Mouse (Mus musculus) lung, adult 2 months (tissue): ENCODE results near the gene Atp6v0d1. TPM values are rescaled to one million over a fixed set of nuclear protein-coding genes. Genes with fewer than 3 reads are reported as not detected.
A peak's percentile ranks its signal among the peaks of the same experiment; 100 is the strongest.

ENCODE experiments used
- DNase-seq: peaks from one replicate; pipeline ENCODE4 v3.0.0; 2022
- H3K4me1 ChIP-seq: fragments of 200-500 bp; 2 replicates; pipeline ENCODE4 v1.6.1; 2011; ENCODE audit warnings: low read length; ENCODE audit not compliant: control insufficient read depth, insufficient read depth
- H3K4me3 ChIP-seq: fragments of 200-500 bp; replicated peaks from 2 replicates; pipeline ENCODE3; 2011; ENCODE audit warnings: low read depth, mild to moderate bottlenecking, control low read depth, low read length; ENCODE audit errors: extremely low read depth
- CTCF ChIP-seq: fragments of 200-500 bp; IDR thresholded peaks from 2 replicates; pipeline ENCODE4 v1.5.1; 2011; ENCODE audit warnings: mild to moderate bottlenecking, low read length, control low read depth; ENCODE audit not compliant: insufficient read depth
- POLR2A ChIP-seq: fragments of 200-500 bp; IDR thresholded peaks from 2 replicates; pipeline ENCODE4 v1.6.1; 2011; ENCODE audit warnings: low read depth, mild to moderate bottlenecking, control low read depth, low read length, borderline replicate concordance; ENCODE audit errors: extremely low read depth
- WGBS: fragments of 180-500 bp; shearing (Covaris S2); methylation state at CpG from one replicate; pipeline ENCODE4 v1.1.7; 2018; 5-methylcytosine and 5-hydroxymethylcytosine counted together
- polyA plus RNA-seq: library from polyadenylated mRNA; depleted of rRNA; stranded (reverse); fragments of >200 nt; gene quantifications from 2 replicates; pipeline ENCODE4 v1.2.3, GENCODE M21; 2012

Gene Atp6v0d1
- polyA plus RNA-seq, 1 experiment, result 121 TPM

- WGBS, result 81% methylated on average over 3 of the region's 3 CpGs
- Histone ChIP-seq H3K4me3 (no peak overlapping the region), H3K4me1 (peaks cover 4% of the 10 kb centered on the region)
- no peak for TF ChIP-seq CTCF
- no peak for TF ChIP-seq POLR2A
- no peak for DNase-seq
Observed at GRCm38 (mm10) chr8:105555230-105555629, 10.6 kb downstream of the Atp6v0d1 start.

GRCm38 (mm10) chr8:105554087-105554486, 11.8 kb downstream of the Atp6v0d1 start:
- TF ChIP-seq CTCF (peak; percentile 87), POLR2A (no peak)
- Histone ChIP-seq H3K4me3 (no peak overlapping the region), H3K4me1 (peaks cover 8% of the 10 kb centered on the region)
- no peak for DNase-seq

DNA sequence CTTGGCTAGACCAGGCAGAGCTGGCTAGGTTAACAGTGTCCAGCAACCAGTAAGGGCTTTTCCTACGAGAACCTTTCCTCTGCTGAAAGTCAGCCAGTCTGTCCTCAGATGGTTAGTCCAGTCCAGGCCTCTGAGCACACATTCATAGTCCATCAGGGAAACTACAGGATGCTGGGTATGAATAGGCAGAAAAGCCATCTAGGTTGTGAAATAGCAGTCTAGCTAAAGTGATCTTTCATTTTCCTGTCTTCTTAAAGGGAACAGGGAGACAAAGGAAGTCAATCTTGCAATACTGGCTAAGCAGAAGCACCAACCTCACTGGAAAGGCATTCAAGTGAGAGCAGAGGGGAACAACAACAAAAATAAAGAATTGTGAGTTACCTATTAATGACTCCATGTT, 13.0 kb downstream of the Atp6v0d1 start:
- DNase-seq, result no peak
- Histone ChIP-seq H3K4me3 (no peak overlapping the region), H3K4me1 (peaks cover 8% of the 10 kb centered on the region)
- 54% methylated on average over 1 of the region's 1 CpGs for WGBS
- TF ChIP-seq POLR2A, result no peak
- no peak for TF ChIP-seq CTCF

- peaks cover 12% of the 10 kb centered on the region for H3K4me1 ChIP-seq
- TF ChIP-seq POLR2A (no peak), CTCF (no peak)
- no peak overlapping the region for H3K4me3 ChIP-seq
- no peak for DNase-seq
- WGBS, result 87% methylated on average over 2 of the region's 2 CpGs
Observed at GRCm38 (mm10) chr8:105552032-105552431, 13.8 kb downstream of the Atp6v0d1 start.

DNA sequence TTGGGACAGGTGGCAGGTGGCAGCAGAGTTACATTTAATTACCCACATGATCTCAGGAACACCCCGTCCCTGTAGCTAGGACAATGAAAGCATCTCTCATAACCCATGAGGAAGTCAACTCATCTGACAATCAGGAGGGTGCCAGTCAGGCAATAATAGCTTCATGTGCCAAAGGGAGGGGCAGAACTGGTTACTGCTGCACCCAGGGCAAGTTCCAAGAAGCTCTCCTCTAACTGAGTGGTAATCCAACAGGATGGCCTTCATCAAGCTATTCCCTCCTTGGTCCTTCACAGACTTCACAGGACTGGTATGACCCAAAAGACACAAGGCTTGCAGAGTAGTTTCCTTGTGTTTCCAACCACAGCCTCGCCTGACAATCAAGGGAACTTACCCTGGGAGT, 15.8 kb downstream of the Atp6v0d1 start:
- TF ChIP-seq POLR2A, result no peak
- no peak for TF ChIP-seq CTCF
- 51% methylated on average over 2 of the region's 2 CpGs for WGBS
- Histone ChIP-seq H3K4me3 (no peak overlapping the region), H3K4me1 (peaks cover 31% of the 10 kb centered on the region)
- no peak for DNase-seq

- WGBS, result 86% methylated on average over 1 of the region's 1 CpGs
- DNase-seq, result no peak
- Histone ChIP-seq H3K4me3 (no peak overlapping the region), H3K4me1 (peaks cover 32% of the 10 kb centered on the region)
- TF ChIP-seq POLR2A (no peak), CTCF (no peak)
Observed at GRCm38 (mm10) chr8:105549506-105549905, 16.3 kb downstream of the Atp6v0d1 start.

DNA sequence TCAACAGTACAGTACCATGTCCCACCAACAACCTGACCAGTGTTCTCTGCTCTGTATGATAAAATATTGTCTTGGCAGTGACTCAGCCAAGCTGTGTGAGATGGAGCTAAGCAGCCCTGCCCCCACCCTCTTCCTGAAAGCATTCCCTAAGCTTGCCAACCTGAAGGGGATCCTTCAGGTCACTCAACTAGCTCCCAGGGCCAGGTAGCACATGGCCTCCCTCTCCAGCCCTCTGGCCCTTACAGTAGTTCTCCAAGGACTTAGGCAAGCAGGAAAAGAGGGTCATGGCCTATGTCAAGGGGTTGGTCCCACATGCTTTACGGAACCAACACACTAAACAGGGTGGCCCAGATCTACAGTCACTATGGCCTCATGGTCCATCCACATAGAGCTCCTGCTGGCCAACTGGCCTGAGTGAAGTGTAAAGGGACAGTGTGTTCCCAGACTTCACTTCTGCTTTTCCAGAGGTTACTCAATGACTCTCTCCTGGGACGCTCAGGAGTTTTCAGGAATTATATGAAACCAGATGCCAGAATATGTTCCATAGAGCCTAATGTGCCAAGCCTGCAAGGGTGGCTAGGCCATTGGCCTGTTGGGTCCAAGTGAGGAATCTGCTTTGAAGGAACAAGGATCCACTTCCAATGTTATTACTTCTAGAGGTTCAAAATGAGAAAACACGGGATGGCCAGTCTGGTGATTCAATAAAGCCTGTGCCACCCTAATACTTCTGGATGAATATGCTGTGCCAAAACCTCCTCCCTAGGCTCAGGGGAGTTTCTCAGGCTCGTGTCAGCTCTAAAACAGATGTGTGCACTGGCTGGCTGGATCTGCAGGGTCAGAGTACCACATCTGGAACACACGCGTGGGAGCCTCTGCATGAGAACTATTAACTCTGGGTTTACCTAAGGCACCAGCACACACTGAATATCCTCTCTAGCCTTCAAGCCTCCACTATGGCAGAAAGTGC, 19.2 kb downstream of the Atp6v0d1 start:
- WGBS, result 48% methylated on average over 6 of the region's 6 CpGs
- DNase-seq, result peak; percentile 57

DNA sequence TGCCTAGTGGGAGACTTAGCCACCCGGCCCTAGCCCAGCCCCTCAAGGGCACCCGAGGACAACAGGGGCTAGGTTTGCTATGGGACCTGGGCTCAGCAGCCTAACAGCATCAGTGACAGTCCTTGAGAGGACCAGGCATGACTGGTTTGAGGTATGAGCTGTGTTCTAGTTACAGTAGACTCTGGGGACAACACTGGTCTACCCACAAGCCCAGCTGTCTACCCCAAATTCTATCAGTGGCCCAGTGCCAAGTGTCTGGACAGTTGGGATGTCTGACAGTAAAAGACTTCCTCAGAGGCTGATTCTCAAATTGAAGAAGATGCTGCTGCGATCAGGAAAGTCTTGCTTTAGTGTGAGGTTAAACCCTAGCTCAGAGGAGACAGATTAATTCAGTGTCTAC, 20.6 kb downstream of the Atp6v0d1 start:
- Histone ChIP-seq H3K4me1 (peaks cover 36% of the 10 kb centered on the region), H3K4me3 (no peak overlapping the region)
- DNase-seq, result no peak
- 66% methylated on average over 3 of the region's 3 CpGs for WGBS
- TF ChIP-seq POLR2A (no peak), CTCF (no peak)

More for the DNA sequence above, 19.2 kb downstream of the Atp6v0d1 start:
- TF ChIP-seq CTCF, result no peak
- TF ChIP-seq POLR2A, result no peak
- Histone ChIP-seq H3K4me1 (peaks cover 36% of the 10 kb centered on the region), H3K4me3 (no peak overlapping the region)

GRCm38 (mm10) chr8:105544544-105545205, 21.2 kb downstream of the Atp6v0d1 start:
- Histone ChIP-seq H3K4me3 (no peak overlapping the region), H3K4me1 (peaks cover 32% of the 10 kb centered on the region)
- DNase-seq, result no peak
- WGBS, result 43% methylated on average over 7 of the region's 7 CpGs
- no peak for TF ChIP-seq POLR2A
- TF ChIP-seq CTCF, result no peak

DNA sequence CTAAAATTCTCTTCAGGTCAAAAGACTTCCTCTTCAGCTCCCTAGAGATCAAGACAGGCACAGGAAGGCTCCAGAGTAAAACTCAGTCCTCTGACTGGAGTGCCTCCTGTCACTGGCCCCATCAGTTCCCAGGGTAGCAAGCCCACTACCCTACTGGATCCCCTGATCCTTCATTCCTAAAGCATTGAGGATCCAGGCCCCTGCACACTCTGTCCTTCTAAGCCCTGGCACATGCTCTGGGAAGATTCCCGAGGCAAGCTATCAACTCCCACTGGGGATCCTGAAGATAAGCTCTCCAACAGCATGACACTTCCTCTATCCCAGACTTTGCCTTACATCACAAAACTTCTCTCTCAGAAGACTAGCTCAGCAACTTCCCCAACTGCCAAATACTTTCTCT, 22.1 kb downstream of the Atp6v0d1 start:
- WGBS, result 6% methylated on average over 1 of the region's 1 CpGs
- no peak for DNase-seq
- Histone ChIP-seq H3K4me1 (peaks cover 32% of the 10 kb centered on the region), H3K4me3 (no peak overlapping the region)
- TF ChIP-seq POLR2A (no peak), CTCF (no peak)
